Mouse (Mus musculus) heart, postnatal 0 days (tissue): ENCODE data around the gene Atp5b.

Source experiments
- CTCF ChIP-seq: IDR thresholded peaks from 2 replicates; pipeline ENCODE4 v1.5.1; 2016; ENCODE audit warnings: antibody characterized with exemption, control low read depth, low read depth
- EP300 ChIP-seq: IDR thresholded peaks from 2 replicates; pipeline ENCODE4 v1.6.1; 2016; ENCODE audit warnings: antibody characterized with exemption, low read depth

DNA sequence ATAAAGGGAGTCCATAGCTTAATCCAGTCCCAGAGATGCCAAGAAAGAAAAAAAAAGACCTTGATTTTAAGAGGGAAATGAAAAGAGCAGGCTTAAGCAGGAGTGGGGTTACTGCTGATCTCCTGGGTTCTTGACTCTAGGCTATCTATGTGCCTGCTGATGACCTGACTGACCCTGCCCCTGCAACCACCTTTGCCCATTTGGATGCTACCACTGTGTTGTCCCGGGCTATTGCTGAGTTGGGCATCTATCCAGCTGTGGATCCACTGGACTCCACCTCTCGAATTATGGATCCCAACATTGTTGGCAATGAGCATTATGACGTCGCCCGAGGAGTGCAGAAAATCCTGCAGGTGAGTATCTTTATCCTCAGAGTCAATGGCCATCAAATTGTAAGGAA lies 5.1 kb downstream of the Atp5b start:
- no peak for TF ChIP-seq CTCF
- no peak for TF ChIP-seq EP300
